Mouse (Mus musculus) stomach, postnatal 0 days (tissue): ENCODE results near the gene G430095P16Rik.

Experiments used
- CTCF ChIP-seq: IDR thresholded peaks from 2 replicates; pipeline ENCODE4 v1.5.1; 2016; ENCODE audit warnings: antibody characterized with exemption, low read depth, mild to moderate bottlenecking, moderate library complexity
- EP300 ChIP-seq: optimal IDR thresholded peaks from 2 replicates; pipeline ENCODE3; 2016; ENCODE audit warnings: antibody characterized with exemption

GRCm38 (mm10) chr8:84695140-84695539, 27.7 kb upstream of the G430095P16Rik start:
- TF ChIP-seq EP300, result no peak
- TF ChIP-seq CTCF, result no peak
